Mouse (Mus musculus): ENCODE data around the gene App.

- TF ChIP-seq CTCF (IDR thresholded peaks at IDR 0.05; ENCODE audit: low read depth) (no peak), EP300 (IDR thresholded peaks at IDR 0.05; ENCODE audit: low read depth) (no peak)
Measured at GRCm38 (mm10) chr16:85086303-85086702, 87.3 kb downstream of the App start.
